Mouse (Mus musculus): ENCODE measurements around the gene Src. TPM values are rescaled to one million over a fixed set of nuclear protein-coding genes. Genes with fewer than 3 reads are reported as not detected.

Src gene
- polyA plus RNA-seq, 1 experiment, result 98.1 TPM

DNA sequence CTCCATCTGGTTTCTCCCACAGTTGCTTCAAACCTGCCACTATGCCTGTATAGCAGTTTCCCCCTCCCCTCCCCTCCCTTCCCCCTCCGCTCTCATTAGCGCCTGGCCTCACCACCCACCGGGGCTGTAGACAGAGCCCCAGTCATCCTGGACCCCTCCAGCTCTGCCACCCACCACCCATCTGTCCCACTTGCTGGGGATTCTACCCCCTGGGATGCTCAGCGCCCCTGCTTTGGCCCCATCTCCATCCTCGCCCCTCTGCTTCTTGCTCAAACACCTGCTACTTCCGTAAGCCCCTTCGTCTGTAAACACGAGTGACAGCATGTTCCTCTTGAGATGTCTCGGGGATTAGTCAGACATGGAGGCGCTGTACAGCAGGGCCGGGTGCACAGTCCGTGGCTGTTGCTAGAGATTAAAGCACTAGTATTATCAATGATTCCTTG, 69.5 kb downstream of the Src start:
- TF ChIP-seq CTCF (IDR thresholded peaks at IDR 0.05; ENCODE audit: borderline replicate concordance, extremely low read depth, insufficient read depth, insufficient read length), result no peak

DNA sequence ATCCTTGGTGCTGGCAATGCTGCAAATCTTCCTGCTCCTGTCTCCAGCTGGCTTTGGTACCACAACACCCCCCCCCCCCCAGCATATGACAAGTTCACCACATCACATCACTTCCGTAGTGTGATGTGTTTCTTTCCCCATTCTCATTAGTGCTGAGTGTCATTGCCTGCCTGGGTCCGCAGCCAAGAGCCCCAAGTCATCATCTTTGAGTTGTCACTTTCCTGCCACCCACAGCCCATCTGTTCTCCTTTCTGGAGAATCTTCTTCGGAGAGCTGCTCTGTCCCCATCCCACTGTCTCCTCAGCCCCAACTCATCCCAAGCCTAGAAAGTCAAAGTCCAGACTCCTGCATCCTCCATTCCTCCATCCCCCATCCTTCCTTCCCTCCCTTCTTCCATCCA, 75.0 kb downstream of the Src start:
- peak; percentile 59 for DNase-seq (ENCODE audit: low read depth)
- TF ChIP-seq CTCF (IDR thresholded peaks at IDR 0.05; ENCODE audit: borderline replicate concordance, extremely low read depth, insufficient read depth, insufficient read length) (no peak), POLR2A (IDR thresholded peaks at IDR 0.05; ENCODE audit: borderline replicate concordance, extremely low read depth, insufficient read depth, insufficient read length, poor library complexity, severe bottlenecking) (no peak)

More for the DNA sequence above, 69.5 kb downstream of the Src start:
- DNase-seq (ENCODE audit: low read depth), result peak; percentile 92

DNA sequence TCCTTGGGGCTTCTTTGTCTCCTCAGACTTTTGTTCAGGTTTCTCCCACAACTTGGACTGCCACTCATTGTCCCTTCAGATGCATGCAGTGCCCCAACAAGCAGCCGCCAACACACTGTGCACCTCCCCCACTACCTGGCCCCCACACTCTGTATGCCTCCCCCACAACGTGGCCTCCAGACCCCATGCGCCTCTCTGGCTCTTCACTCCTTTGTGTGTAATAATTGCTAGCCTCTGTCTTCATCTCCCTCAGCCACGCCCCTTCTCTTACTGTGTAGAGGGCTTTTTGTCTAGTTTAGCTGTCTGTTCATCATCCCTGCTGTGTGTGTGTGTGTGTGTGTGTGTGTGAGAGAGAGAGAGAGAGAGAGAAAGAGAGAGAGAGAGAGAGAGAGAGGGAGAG, 80.3 kb downstream of the Src start:
- DNase-seq (ENCODE audit: low read depth), result peak; percentile 87
- no peak for TF ChIP-seq CTCF (IDR thresholded peaks at IDR 0.05; ENCODE audit: borderline replicate concordance, extremely low read depth, insufficient read depth, insufficient read length)
- TF ChIP-seq POLR2A (IDR thresholded peaks at IDR 0.05; ENCODE audit: borderline replicate concordance, extremely low read depth, insufficient read depth, insufficient read length, poor library complexity, severe bottlenecking), result no peak

DNA sequence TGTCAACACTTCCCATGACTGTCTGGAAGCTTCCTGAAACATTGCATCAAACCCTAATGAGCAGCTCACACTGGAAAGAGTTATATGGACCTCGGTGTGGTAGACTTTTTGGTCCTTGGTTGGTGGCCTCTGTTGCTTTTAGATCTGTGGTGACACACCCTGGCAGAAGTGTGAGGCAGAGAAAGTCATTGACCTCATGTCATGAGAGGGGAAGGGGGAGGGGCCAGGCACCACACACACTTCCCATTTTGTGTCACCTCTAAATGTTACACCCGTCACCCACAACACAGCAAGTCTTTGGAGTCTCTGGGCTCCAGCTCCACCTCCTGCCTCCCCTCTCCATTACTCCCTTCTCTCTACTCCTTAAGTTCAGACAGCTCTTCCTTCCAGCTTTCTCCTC, 82.1 kb downstream of the Src start:
- no peak for DNase-seq (ENCODE audit: low read depth)
- TF ChIP-seq POLR2A (IDR thresholded peaks at IDR 0.05; ENCODE audit: borderline replicate concordance, extremely low read depth, insufficient read depth, insufficient read length, poor library complexity, severe bottlenecking) (no peak), CTCF (IDR thresholded peaks at IDR 0.05; ENCODE audit: borderline replicate concordance, extremely low read depth, insufficient read depth, insufficient read length) (no peak)

DNA sequence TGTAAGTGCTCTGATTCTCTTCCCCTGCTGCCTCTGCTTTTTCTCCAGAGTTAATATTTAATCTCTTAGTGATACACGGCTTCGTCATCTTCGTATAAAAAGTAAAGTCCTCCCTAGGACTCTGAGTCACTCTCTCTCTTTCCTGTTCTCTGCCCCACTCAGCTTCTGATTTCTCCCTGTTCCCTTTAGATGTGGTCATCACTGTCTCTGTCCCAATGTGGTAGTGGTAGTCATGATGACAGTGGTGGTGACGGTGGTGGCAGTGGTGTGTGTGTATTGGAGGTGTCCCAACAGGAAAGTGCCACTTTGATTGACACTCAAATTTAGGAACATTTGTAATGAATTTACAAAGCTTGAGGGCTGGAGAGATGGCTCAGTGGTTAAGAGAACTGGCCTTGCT, 83.1 kb downstream of the Src start:
- TF ChIP-seq POLR2A (IDR thresholded peaks at IDR 0.05; ENCODE audit: borderline replicate concordance, extremely low read depth, insufficient read depth, insufficient read length, poor library complexity, severe bottlenecking) (no peak), CTCF (IDR thresholded peaks at IDR 0.05; ENCODE audit: borderline replicate concordance, extremely low read depth, insufficient read depth, insufficient read length) (no peak)
- DNase-seq (ENCODE audit: low read depth), result no peak

DNA sequence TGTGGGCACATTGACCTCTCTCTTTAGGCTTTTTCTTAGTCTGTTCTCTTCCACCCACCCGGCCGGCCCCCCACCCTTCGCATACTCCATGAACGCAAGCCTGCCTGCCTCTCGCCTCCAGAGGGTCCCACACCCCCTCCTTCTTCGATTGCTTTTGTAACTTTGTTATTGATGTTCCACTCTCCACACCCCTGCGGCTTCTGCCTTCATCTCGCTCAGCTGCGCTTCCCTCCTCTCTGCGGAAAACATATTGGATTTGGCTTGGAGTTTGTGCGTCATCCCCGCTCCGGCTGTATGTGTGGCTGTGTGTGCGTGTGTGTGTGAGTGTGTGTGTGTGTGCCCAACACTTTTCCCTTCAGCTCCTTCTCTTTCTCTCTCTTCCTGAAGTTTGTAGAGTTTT, 88.5 kb downstream of the Src start:
- TF ChIP-seq POLR2A (IDR thresholded peaks at IDR 0.05; ENCODE audit: borderline replicate concordance, extremely low read depth, insufficient read depth, insufficient read length, poor library complexity, severe bottlenecking) (no peak), CTCF (IDR thresholded peaks at IDR 0.05; ENCODE audit: borderline replicate concordance, extremely low read depth, insufficient read depth, insufficient read length) (no peak)
- DNase-seq (ENCODE audit: low read depth), result peak; percentile 85

DNA sequence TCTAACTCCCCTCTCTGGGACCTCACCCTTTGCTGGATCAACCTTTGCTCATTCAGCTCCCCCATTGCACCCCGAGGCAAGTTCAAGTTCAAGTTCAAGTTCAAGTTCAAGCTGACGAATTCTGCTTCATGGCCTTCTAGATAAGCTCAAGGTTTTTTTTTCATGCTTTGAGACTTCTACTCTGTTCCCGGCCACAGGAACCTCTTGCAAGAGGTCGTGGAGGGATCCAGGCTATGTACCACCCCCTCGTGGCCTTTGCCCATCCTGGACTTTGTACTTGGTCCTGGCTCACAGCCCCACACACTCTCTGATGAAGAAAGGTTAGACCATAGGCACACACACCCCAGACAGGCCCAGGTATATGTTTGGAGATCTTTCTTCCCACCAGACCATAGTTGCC, 90.9 kb downstream of the Src start:
- TF ChIP-seq CTCF (IDR thresholded peaks at IDR 0.05; ENCODE audit: borderline replicate concordance, extremely low read depth, insufficient read depth, insufficient read length) (no peak), POLR2A (IDR thresholded peaks at IDR 0.05; ENCODE audit: borderline replicate concordance, extremely low read depth, insufficient read depth, insufficient read length, poor library complexity, severe bottlenecking) (no peak)
- no peak for DNase-seq (ENCODE audit: low read depth)

DNA sequence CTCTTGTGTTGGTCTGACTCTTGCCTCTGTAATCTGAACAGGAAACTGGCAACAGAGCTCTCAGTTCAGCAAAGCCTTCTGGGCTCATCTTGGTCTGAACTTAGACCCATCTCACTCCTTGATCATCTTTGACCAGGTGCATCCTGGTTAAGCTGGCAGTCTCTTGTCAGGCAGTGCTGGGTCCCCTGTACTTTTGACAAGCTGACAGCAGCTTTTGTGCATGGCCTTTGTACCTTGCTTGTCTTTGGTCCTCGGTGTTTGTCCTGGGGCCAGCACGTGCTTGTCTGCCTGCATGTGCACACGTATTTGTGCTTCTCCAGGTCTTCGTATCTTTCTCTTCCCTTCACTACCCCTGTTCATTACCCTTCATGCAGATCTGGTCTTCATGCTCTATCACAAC, 91.8 kb downstream of the Src start:
- no peak for DNase-seq (ENCODE audit: low read depth)
- TF ChIP-seq CTCF (IDR thresholded peaks at IDR 0.05; ENCODE audit: borderline replicate concordance, extremely low read depth, insufficient read depth, insufficient read length) (no peak), POLR2A (IDR thresholded peaks at IDR 0.05; ENCODE audit: borderline replicate concordance, extremely low read depth, insufficient read depth, insufficient read length, poor library complexity, severe bottlenecking) (no peak)

DNA sequence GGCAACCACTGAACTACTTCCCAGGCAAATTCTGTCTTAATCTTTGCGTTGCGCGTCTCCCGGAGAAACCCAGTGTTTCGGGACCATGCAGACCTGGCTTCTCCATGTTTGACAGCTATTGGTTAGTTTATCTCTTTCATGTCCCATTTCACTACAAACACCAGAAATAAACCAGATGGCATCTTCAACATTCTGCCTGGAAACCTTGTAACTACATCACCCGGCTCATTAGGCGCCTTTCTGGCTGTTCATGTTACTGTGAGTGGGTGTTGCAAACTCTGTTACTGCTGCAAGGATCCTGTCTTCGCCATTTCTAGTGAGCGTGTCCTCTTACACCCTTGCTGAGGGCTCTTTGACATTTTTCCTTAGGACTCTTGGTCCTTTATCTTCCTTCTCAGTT, 94.6 kb downstream of the Src start:
- TF ChIP-seq CTCF (IDR thresholded peaks at IDR 0.05; ENCODE audit: borderline replicate concordance, extremely low read depth, insufficient read depth, insufficient read length) (no peak), POLR2A (IDR thresholded peaks at IDR 0.05; ENCODE audit: borderline replicate concordance, extremely low read depth, insufficient read depth, insufficient read length, poor library complexity, severe bottlenecking) (no peak)
- peak; percentile 71 for DNase-seq (ENCODE audit: low read depth)

DNA sequence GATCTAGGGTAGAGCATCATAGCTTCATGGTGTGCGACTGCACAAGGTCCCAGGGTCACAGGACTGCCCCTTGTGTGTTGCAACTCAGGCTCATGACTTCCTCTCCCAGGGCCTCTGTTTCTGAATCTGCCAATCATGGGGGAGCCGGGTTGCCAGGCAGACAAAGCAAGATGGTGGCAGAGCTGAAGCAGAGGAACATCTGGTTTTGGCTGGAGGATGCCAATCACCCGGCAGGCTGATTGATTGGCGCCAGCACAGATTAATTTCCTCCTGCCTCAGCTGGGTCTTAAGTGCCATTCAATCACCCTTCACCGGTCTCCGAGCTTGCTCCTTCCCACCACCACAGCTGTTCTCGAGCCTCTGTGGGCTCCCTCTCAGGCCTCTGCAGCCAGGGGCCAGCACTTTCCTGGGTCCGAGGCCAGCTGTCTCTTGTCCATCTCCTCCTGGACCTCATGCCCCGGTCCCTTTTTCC, 95.5 kb downstream of the Src start:
- DNase-seq (ENCODE audit: low read depth), result peak; percentile 64
- TF ChIP-seq POLR2A (IDR thresholded peaks at IDR 0.05; ENCODE audit: borderline replicate concordance, extremely low read depth, insufficient read depth, insufficient read length, poor library complexity, severe bottlenecking) (no peak), CTCF (IDR thresholded peaks at IDR 0.05; ENCODE audit: borderline replicate concordance, extremely low read depth, insufficient read depth, insufficient read length) (no peak)

DNA sequence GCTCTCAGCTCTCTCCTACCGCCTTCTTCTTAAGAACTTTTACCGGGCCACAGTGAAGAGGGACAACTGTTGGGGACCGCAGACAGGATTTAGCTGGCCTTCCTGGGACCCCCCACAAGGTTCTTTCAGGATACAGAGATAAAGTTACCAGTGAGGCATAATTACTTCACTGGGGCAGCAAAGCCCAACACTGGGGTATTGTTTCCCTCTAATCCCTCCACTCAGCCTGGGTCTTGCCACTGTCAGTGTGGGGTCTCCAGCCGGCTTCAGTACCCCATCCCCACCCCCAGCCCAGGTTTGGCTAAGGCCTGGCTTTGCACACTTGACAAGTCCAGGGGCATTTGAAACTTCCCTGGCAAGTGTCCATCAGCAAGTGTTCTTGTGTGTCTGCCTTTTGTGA, 96.1 kb downstream of the Src start:
- peak; percentile 62 for DNase-seq (ENCODE audit: low read depth)
- no peak for TF ChIP-seq POLR2A (IDR thresholded peaks at IDR 0.05; ENCODE audit: borderline replicate concordance, extremely low read depth, insufficient read depth, insufficient read length, poor library complexity, severe bottlenecking)
- TF ChIP-seq CTCF (IDR thresholded peaks at IDR 0.05; ENCODE audit: borderline replicate concordance, extremely low read depth, insufficient read depth, insufficient read length), result no peak

DNA sequence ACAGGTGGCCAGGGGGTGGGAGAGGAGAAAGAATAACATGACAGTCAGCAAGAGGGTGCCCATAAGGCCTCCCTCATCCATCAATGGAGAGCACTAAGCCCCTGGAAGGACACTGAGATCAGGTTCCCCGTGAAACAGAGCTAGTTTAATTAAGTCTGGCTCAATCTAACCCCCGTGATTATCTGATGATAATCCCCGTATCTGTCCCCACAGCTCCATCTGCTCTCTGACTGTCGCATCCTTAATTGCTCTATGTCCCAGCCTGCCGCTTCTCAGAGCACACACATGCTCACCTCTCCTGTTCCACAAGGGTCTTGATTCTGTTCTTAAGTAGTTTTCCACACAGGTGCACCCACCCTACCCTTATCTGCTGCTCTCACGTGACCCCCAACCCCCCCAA, 99.3 kb downstream of the Src start:
- DNase-seq (ENCODE audit: low read depth), result peak; percentile 69
- TF ChIP-seq POLR2A (IDR thresholded peaks at IDR 0.05; ENCODE audit: borderline replicate concordance, extremely low read depth, insufficient read depth, insufficient read length, poor library complexity, severe bottlenecking), result no peak
- TF ChIP-seq CTCF (IDR thresholded peaks at IDR 0.05; ENCODE audit: borderline replicate concordance, extremely low read depth, insufficient read depth, insufficient read length), result no peak

DNA sequence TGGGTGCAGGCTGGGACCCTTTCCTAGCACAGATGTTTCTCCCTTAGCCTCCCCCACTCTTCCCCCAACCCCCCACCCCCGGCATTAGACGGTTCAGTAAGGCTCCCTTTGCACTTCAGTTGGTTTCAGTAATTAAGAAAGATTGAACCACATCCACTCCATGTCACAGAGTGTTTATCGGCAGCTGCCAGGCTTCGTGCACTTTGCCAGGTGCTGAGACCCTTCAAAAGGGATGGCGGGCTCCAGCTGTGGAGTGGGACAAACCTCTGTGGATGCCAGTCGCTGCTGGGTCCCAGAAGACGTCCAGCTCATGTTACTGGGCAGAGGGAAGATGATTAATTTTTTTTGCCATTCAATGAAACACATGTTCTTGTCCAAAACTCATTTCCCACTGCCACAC, 100.2 kb downstream of the Src start:
- TF ChIP-seq POLR2A (IDR thresholded peaks at IDR 0.05; ENCODE audit: borderline replicate concordance, extremely low read depth, insufficient read depth, insufficient read length, poor library complexity, severe bottlenecking) (no peak), CTCF (IDR thresholded peaks at IDR 0.05; ENCODE audit: borderline replicate concordance, extremely low read depth, insufficient read depth, insufficient read length) (no peak)
- peak; percentile 63 for DNase-seq (ENCODE audit: low read depth)
